Mouse (Mus musculus) naive thymus-derived CD4-positive, alpha-beta T cell, adult 2 months (primary cell): ENCODE measurements at regions not wholly inside any gene's neighbourhood (a gene's known extent, or its start where the extent isn't known, plus 50 kb on each side); places are given as distances from the start of the nearest gene placed in this dataset.

ENCODE experiments used
- DNase-seq: peaks from one replicate; pipeline ENCODE4 v3.0.0-alpha.2; 2011; ENCODE audit warnings: low read depth

DNA sequence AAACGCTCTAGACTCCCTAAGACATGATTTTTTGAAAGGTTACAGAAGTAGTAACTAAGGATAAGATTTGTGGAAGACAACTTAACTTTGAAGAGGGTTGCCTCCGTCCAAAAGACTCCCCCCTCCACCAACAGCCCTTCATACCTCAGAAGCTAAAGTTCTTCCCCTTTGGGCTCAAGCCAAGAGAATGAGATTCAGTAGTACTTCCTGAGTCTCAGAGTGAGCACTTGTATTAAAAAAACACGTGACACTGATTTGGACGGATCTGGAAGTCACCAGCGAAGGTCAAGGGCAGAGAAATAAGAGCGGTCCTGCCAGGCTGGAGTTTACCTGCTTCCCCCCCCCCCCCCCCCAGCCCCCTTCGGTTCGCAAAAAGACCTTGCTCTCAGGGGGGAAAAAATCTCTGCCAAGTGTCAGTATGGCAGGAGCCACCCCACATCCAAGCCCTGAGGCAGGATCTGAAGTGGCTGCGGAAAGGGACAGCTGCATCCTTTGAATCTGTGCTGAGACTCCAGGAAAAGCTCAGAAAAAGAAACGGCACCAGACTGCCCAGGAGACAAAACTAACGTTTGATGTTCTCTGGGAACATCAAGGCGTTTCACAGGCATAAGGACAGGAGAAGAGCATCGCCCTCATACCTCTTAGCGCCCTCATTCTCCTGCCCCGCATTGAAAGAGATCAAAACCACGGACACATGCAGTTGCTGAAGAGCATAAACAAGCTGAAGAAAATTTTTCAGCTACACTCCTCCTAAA lies 341.2 kb upstream of the Atp2b1 start:
- DNase-seq: no peak

DNA sequence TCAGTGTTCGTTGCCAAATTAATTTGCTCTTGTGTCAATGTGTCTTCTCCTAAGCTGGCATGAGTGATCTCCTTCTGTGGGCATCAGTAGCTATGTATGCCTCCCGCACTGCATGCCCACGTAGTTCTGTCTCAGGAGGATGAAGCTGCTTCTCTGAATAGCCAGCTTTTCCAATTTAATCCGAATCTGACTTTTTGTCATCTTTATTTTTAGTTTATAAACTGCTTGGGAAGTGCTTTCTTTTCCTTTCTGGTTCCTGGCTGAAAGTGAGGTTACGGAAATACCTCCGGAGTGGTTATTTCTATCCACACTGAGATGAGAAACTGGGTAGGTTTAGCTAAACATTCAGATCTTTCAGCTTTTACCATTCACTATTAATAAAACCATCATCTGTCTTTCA lies 337.2 kb upstream of the Atp2b1 start:
- no peak for DNase-seq

DNA sequence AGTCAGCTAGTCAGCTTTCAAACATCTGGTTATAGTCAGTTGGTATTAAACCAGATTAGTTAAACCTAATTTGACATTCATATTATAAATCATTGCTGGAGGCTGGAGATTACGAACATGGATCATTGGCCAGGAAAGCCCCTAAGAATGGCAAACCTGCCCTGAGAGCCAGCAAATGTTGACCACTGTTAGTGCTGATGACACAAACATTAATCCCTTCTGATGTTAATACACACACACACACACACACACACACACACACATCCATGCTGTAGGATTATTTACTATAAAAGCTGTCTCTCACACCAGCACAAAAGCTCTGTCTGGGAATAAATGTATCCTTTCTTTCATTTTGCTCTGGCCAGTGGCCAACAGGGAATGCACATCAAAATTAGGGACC lies 329.4 kb upstream of the Atp2b1 start:
- no peak for DNase-seq

DNA sequence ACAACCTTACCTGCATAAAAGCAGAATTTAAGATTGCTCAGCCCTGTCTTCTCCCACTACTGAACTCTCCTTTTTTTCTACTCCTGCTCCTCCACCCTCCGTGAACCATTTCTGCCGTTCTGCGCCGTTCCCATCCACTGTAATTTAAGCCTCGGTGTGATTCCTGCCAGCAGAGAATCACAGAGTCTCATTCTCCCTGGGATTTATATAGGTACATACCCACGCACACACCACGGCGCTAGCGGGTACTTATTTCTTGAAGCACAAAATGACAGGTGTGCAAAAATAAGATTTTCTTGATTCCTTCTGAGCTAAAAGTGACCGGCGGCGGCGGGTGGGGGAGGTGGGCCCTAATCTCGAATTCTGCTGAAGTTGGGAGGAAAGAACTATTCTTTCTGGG lies 324.5 kb upstream of the Atp2b1 start:
- no peak for DNase-seq

DNA sequence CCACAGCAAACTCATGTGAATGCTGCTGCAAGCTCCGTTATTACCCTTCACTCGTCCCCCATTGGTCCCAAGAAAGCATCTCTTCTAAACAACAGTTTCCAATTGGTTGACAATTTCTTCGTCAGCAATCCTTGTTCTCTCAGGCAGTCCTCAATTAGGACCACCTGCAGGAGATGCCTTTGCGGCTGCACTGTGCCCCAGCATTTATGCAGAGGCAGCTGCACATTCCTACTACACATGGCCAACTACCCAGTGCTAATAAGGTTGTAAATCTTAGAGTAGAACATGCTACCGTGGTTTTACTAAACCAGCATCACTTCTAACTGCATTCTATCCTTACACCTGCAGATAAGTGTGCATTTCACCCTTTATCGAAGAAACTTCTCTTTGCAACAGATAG lies 322.1 kb upstream of the Atp2b1 start:
- no peak for DNase-seq

DNA sequence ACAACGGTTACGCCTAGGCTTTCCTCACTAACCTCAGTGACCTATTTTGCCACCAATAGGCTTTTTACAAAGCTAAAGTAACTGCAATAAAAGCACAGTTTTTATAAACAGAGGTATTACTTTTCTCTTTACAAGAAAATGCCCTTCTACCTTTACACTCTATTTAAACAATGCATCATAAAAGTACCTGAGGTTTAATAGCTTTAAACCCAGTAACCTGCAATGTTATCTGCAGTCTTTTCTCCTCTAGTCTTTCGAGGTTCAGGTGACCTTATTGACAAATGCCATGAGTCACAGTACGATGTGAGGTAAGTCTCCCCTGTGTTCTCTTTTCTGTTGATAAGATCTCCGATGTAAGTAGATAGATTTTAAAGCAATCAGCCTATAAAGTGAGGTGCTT lies 320.3 kb upstream of the Atp2b1 start:
- no peak for DNase-seq

DNA sequence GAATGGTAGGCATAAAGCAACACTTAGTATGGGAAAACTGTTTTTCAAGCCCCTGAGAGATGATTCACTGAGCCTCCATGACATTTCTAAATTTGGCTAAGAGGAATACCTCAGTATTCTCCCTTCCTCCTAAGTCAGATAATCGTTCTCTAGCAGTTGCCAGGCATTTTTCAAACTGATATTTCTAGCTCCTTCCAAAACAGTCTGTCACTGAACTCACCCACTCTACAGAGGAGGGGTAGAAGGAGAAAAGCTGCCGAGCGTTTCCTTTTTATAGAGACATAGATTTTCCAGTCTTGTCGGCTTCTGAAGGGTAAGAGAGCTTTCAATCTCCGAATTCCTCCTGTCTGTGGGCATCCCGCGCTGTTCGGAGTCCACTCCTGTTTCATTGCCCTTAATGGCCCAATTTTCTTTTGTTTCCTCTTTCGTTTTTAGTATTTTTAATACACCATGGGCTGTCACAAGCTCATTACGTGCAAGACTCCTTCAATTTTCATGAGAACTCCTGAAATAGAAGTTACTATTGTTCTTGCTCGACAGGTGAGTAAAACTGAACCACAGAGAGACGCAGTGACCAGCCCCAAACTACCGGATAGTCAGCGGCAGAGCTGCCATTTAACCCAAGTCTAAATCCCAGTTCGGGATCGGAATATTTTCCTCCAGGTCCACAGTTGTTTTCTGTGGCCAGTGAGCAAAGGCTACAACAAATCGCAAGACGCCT lies 305.8 kb upstream of the Atp2b1 start:
- DNase-seq: no peak

DNA sequence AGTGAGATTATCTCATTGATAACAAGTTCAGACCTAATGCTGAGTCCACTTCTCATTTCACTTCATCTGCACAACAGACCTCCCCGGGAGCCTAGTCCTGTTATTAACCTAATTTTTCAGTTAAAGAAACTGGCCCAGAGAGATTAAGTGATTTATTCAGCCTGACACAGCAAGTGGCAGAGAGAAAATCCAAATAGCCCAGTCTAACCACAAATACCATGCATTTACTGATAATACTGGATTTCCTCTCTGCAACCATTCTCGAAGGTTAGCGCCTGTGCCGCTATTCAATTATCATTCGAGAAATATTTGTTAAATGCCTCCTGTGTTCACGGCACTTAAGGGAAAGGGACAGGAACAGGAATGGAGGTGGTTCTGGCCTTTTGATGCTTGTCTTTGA lies 303.5 kb upstream of the Atp2b1 start:
- DNase-seq: no peak

DNA sequence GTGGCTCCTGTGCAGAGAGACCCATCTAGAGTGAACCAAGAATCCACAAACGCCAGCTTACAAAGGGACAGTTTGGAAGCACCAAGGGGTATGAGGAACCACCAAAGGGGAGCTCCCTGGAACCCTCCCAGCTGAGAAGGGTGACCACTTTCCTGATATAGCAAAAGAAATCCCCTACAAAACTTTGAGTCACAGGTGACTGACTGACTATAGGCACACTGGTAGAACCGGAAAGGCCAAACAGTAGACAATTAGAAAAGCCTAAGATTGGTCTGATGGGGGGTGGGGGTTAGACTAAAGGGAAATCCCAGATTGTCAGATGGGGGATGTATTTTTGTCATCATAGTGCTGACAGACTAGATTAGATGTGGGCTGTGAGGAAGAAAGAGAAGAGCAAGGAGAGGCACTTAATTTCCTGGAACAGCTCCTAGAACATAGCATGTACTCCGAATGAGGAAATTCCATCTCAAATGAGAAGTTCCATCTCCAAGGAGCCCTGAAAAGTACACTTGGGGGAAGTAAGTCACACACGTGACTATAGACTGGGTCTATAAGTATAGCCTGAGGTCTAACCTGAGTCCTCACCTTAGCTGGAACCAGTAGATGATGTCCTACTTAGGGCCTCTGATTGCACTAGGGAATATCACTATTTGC lies 302.4 kb upstream of the Atp2b1 start:
- no peak for DNase-seq

DNA sequence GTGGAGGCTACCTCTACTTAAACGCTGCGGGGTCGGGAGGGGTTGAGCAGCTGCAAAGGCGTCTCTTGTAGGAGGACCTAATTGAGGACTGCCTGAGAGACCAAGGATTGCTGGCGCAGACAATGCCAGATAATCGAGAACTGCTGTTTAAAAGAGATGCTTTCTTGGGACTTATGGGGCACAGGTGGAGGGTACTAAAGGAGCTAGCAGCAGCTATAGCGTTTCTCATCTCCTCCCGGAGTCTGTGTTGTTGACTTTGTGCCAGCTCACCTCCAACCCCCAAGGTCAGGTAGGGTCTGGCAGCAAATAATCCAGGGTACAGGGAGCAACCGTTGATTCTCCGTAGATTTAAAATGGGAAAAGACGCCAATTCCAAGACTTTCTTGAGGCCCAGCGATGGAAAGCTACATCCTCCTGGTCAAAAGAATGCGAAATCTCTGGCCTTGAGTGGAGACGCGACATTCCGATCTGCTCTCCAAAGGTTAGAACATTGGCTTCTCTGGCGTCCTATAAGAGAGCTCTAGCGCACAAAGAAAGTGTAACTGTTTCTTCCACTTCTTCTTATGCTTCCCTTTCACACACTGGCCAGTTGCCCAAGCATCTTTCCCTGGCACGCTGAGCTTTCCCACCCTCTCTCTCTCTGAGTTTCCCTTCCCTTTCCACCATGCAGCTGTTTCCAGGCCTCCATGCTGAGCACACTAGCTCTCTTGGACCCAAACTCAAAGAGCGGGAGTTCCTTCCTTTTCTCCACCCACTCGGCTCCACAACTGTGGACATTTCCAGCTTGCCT lies 295.3 kb upstream of the Atp2b1 start:
- DNase-seq: no peak

DNA sequence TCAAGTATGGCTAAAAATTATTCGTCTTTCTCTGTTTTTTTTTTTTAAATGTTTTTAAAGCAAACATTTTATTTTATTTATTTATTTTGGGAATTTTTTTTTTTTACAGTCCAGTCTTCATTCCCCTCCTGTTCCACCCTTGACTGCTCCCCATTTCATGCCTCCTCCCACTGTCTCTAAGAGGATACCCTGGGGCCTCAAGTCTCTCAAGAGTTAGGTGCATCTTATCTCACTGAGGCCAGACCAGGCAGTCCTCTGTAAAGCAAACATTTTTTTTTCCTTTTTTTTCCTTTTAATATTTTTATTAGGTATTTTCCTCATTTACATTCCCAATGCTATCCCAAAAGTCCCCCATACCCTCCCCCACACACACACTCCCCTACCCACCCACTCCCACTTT lies 290.1 kb upstream of the Atp2b1 start:
- DNase-seq: no peak

DNA sequence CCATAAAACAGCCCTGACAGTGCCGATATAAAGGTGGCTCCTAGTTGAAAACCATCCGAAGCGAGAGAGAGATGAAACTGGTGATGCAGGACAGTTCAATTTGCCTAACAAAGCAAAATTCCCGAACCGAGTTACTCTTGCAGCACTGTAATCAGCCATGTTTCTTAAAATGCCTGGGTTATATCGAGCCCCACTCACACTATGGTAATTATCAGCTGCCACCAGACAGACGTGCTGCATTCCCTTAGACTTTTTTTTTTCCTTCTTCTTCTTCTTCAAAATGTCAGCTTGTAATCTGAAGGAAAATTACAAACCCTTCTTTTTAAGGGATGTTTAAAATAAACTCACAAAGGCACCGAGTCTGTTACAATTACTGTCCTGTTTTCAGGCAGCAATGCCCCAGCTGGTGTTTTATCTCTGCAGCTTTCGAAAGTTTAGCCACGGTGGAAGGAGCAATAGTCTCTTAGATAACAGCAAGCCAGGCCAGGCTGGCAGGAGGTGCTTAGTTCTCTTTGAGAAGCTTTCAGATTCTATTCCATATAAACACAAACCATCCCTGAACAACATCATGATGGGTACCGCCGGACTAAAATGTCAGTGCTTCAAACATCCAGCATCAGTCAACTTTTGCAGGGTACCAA lies 289.4 kb upstream of the Atp2b1 start:
- DNase-seq: no peak

DNA sequence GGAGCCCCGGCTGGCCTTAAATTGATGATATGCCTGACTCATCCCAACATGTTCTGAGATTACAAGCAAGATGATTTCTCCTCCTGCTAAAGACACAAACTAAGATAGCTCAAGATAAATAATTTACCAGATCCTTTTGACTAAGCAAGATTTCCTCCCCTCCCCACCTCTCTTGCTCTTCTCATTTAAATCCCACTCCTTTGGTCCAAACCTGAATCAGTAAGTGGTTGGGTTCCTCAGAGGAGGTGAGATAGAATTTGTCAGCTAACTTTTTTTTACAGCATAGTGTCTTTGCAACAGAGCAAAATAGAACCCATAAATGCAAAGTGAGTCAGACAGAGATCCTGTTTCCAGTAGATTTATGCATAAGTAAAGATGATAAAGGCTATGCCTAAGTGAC lies 286.0 kb upstream of the Atp2b1 start:
- DNase-seq: no peak

DNA sequence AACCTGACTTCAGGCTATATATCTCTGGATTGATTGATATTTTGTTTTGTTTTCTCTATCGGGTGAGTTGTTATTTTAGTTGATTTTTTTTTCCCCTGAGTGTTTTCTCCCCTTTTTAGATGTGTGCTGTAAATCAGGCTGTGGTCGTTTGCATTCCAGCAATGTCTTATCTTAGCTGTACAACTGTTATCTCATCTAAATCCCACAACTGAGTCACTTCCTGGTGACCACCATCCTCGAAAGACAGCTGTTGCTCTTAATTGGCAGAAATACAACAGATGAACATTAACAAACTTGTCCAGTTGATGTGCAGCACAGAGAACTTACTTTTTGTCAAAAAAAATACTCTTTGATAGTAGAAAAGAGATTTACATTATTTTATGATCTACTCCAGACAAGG lies 285.0 kb upstream of the Atp2b1 start:
- no peak for DNase-seq

DNA sequence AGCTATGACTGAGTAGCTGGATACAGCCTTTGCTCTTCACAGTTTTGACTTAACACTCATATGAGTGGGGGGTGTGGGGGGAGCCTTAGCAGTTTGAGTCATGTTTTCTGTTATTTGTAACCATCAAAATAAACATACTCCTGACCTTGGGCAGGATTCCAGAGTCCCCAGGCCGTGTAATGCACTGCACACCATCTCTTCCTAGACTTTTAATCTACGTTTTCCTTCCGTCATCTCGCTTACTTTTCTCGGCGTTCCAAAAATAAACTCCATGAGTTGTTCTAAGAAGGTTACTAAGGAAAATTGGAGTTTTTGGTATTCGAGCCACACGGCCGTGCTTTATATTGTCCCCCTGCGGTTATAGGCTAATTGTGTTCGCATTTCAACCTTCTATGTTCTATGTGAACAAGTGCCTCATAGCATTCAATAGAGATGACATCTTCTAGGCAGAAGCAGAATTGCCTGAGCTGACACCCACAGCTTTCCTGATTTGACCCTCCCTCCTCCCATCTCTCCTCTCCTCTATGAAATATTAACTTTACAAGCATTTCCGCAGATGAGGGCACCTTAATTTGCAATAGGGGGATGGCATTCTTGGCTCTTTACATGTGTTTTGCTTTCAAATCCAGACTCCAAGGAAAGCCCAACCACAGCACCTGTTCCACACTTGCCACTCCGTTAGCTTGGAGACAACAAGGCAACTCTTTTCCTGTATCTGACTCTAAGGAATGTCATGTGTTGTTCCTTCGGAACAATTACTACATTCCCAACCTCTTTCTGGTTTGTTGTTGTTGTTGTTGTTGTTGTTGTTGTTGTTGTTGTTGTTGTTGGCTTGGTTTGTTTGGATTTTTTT lies 276.2 kb upstream of the Atp2b1 start:
- no peak for DNase-seq

DNA sequence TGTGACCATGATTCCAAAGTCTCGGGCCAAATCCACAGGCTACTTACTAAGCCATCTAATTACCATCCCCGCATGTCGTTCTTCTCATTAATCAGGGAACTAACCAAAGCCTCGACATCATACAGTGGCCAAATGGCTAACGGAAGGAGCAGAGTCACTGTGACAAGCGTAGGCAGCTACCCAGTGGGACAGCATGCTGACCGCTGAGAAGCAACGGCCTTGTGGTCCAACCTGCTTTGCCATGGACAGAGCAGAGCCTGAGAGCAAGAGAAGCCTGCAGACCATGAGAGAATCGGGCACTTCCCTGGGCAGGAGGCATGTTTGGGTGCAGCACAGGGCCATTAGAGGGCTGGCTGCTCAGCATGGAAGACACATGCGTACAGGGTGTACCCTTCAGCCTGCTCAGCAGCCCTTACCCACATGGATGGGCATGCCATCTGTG lies 268.5 kb upstream of the Atp2b1 start:
- DNase-seq: no peak

DNA sequence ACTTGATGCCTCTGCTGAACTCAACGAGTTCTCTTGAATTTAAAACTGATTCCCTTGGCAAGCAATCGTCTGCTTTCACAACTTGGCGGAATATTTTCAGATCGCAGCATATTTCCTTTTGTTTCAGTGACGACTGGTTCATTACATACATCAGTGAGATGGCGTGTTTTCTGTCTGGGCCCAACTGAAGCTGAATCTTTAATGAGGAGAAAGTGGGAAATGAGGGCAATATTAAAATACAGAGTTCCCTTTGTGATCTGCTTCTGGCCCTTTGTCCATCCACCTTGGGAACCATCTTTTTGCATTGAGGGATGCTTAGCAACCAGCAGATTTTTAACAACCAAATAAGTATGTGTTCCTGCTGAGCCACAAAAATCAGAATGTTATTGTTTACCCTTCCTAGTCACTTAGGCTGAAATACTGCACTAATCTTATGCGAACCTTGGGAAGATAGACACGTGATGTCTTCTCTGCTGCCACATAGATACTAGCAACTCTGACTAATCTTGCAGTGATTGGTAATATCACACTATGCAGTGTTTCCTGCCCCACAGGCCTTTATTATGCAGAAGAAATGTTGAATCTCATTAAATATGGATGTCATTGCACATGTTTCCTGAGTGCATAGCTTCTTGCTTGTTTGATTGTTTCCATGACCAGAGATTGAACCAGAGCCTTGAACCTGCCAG lies 267.8 kb upstream of the Atp2b1 start:
- no peak for DNase-seq

DNA sequence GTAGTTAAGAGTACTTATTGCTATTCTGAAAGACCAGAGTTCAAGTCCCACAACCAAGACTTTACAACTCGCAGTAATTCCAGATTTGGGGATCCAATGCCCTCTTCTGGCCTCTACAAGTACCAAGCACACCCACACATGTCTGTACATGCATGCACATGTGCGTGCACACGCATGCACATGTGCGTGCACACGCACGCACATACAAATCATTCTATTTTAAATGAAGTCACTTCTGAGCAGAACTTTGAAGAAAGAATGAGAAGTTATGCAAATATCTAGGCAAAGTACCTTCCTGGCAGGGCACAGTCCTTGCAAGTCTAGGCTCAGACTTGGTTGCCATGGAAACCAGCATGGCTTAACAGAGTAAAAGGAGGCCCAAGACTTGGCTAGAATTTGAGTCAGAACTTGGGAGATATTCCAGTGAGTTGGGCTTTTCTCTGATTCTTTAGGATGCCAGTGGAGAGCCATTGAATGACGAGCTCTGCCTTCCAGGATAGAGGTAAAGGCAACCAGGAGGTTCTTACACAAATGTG lies 265.4 kb upstream of the Atp2b1 start:
- DNase-seq: no peak

DNA sequence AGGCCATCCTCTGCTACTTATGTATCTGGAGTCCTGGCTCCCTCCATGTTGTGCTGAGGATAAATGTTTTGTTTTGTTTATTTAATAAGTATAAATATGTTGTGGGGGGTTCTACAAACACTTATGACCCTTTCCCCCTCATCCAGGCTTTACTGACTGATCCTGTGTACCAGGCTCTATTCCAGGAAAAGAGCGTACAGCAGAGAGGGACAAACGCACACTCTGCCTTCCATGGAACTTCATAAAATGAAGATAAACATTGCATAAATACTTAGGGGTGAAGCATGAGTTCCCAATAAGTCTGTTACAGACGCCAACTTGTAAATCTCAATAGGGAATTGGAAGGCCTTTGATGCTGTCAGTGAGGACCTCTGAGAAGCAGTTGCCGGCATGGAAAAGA lies 263.7 kb upstream of the Atp2b1 start:
- no peak for DNase-seq

DNA sequence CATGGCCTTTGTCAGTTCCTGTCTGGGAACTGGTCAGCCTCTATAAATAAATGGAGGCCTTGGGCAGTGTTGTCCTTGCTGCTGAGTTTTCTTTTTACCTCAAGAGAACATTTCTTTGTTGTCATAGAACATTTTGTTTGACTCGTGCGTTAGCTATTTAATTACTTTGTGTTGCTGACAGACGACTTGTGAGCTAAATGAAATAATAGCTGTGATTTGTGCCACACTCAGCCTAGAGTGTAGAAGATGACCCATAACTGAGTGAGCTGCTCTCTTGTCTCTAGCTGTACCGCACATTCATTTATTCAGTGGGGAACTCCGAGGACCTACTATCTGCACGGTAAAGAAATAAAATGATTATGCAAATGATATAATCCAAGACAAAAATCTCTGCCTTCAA lies 263.1 kb upstream of the Atp2b1 start:
- DNase-seq: no peak
